Mouse (Mus musculus) lung, postnatal 0 days (tissue): ENCODE measurements around the gene Adcy7. TPM values are rescaled to one million over a fixed set of nuclear protein-coding genes. Genes with fewer than 3 reads are reported as not detected.

Experiments
- ATAC-seq: fragments of 200-750 bp; cut with Nextera tagmentation; 2 replicates; pipeline ENCODE4 v1.8.0; 2017; ENCODE audit warnings: moderate library complexity
- DNase-seq: peaks from one replicate; pipeline ENCODE4 v3.0.0-alpha.2; 2016; ENCODE audit warnings: low spot score
- H3K27ac ChIP-seq: fragments of 300-500 bp; sonication (generic); 2 replicates; pipeline ENCODE4 v1.5.1; 2014; ENCODE audit warnings: antibody characterized with exemption, mild to moderate bottlenecking, low read length, mixed read lengths
- H3K27me3 ChIP-seq: fragments of 300-500 bp; sonication (generic); replicated peaks from 2 replicates; pipeline ENCODE4 v1.6.1; 2014; ENCODE audit warnings: low read length, mixed read lengths; ENCODE audit not compliant: insufficient read depth
- H3K36me3 ChIP-seq: fragments of 300-500 bp; sonication (generic); 2 replicates; pipeline ENCODE4 v1.6.1; 2014; ENCODE audit warnings: low read length, mixed read lengths; ENCODE audit not compliant: insufficient read depth
- H3K4me1 ChIP-seq: fragments of 300-500 bp; sonication (generic); 2 replicates; pipeline ENCODE4 v1.6.1; 2014; ENCODE audit warnings: antibody characterized with exemption, low read depth, low read length, mixed read lengths; ENCODE audit not compliant: insufficient read depth
- H3K4me2 ChIP-seq: fragments of 300-500 bp; sonication (generic); replicated peaks from 2 replicates; pipeline ENCODE4 v1.6.1; 2014; ENCODE audit warnings: low read depth, mild to moderate bottlenecking, low read length, moderate library complexity, mixed read lengths
- H3K4me3 ChIP-seq: fragments of 300-500 bp; sonication (generic); 2 replicates; pipeline ENCODE4 v1.5.1; 2014; ENCODE audit warnings: low read depth, low read length
- H3K9ac ChIP-seq: fragments of 300-500 bp; sonication (generic); replicated peaks from 2 replicates; pipeline ENCODE4 v1.6.1; 2014; ENCODE audit warnings: low read depth, mild to moderate bottlenecking
- H3K9me3 ChIP-seq: fragments of 300-500 bp; sonication (generic); 2 replicates; pipeline ENCODE4 v1.6.1; 2016; ENCODE audit warnings: low read length, mixed read lengths
- CTCF ChIP-seq: IDR thresholded peaks from 2 replicates; pipeline ENCODE4 v1.5.1; 2016; ENCODE audit warnings: antibody characterized with exemption, mild to moderate bottlenecking
- EP300 ChIP-seq: IDR thresholded peaks from 2 replicates; pipeline ENCODE4 v1.6.1; 2016; ENCODE audit warnings: antibody characterized with exemption, mild to moderate bottlenecking, control low read depth
- WGBS: fragments of 180-500 bp; shearing (Covaris S2); extraction: QIAGEN DNeasy Blood & Tissue Kit; methylation state at CpG from one replicate; pipeline ENCODE4 v1.1.7; 2014; 5-methylcytosine and 5-hydroxymethylcytosine counted together
- polyA plus RNA-seq: library from polyadenylated mRNA; unstranded; fragments of >200 nt; fragmentation: Nextera tagmentation; extraction: Ambion mirVana; gene quantifications from 2 replicates; pipeline ENCODE4 v1.2.1, GENCODE M21; 2015

Gene Adcy7
- polyA plus RNA-seq, 1 experiment from 2014 or later = 16.5 TPM

DNA sequence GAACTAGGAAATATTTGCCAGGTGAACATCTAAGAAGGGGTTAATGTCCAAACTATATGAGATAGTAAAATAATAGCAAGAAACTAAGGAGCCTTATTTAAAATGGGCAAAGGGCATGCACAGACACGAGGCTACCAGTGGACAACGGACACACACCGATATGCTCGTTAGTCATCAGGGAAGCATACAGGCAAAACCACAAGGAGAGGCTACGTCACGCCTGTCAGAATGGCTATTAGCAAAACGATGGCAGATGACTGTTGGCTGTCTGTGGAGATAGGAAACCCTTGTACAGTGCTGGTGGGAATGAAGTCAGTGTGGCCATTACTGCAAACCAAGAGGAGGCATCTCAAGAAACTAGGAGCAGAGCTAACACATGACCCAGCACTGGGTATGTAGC is 8.7 kb downstream of the Adcy7 start:
- no peak overlapping the region for H3K27ac ChIP-seq
- H3K36me3 ChIP-seq = no peaks in the 10 kb centered on the region
- no peak overlapping the region for H3K9ac ChIP-seq
- peaks cover 9% of the 10 kb centered on the region; the same call in 1 of the 2 replicates for H3K4me1 ChIP-seq
- TF ChIP-seq EP300 = no peak
- no peak for TF ChIP-seq CTCF
- DNase-seq = no peak
- no peaks in the 10 kb centered on the region for H3K9me3 ChIP-seq
- H3K4me3 ChIP-seq = no peak overlapping the region
- no peak overlapping the region for H3K4me2 ChIP-seq
- H3K27me3 ChIP-seq = no peaks in the 10 kb centered on the region
- 81% methylated on average over 7 of the region's 7 CpGs for WGBS
- ATAC-seq = no peak

GRCm38 (mm10) chr8:88282684-88283083 is 10.5 kb downstream of the Adcy7 start:
- no peaks in the 10 kb centered on the region for H3K36me3 ChIP-seq
- 29% methylated on average over 7 of the region's 8 CpGs for WGBS
- H3K9ac ChIP-seq = no peak overlapping the region
- H3K4me2 ChIP-seq = no peak overlapping the region
- peaks cover 9% of the 10 kb centered on the region; the same call in 1 of the 2 replicates for H3K4me1 ChIP-seq
- no peak overlapping the region for H3K27ac ChIP-seq
- DNase-seq (peak; percentile 84), ATAC-seq (peak; percentile 52)
- no peaks in the 10 kb centered on the region for H3K9me3 ChIP-seq
- H3K27me3 ChIP-seq = no peaks in the 10 kb centered on the region
- no peak overlapping the region for H3K4me3 ChIP-seq
- TF ChIP-seq EP300 (peak; percentile 43; the same call in 1 of the 2 replicates), CTCF (no peak)

DNA sequence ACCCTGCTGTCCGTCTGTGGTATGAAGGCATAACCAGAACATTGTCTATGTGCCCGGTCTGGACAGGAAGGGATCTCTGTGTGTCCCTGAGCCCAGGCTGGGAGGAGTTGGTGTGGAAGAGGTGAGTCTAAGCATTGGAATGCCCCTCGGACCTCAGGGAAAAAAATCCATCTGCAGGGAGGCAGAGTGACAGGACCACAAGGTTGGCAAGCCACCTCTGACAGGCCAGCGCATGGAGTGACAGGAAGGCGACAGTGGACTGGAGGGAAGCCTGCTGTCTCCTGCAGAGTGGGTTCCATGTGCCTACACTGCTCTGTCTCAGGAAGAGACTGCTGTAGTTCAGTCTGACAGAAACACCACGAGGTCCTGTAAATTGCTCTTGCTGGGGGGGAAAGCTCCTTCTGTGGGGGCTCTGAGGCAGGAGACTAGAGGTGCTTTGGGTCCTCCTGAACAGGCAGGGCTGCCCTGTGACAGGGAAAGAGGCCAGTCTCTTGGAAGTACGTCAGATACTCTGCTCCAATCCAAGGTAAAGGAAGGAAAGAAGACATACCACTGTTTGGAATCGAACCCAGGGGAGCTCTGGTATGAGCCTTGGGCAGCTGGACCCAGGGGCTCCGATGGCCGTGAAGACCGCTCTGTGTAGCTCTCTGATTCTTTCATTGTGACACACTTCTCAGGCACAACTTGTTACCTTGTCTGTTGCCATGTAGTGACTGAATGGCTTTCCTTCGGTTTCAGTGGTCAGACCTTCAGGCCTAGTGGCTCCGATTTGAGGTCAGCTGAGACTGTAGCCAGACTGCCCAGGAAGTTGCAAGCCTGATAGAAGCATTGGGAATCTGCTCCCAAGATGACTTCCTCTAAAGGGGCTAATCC is 11.3 kb downstream of the Adcy7 start:
- no peaks in the 10 kb centered on the region for H3K36me3 ChIP-seq
- ATAC-seq (no peak), DNase-seq (no peak)
- H3K4me3 ChIP-seq = no peak overlapping the region
- TF ChIP-seq CTCF (no peak), EP300 (no peak)
- H3K9me3 ChIP-seq = no peaks in the 10 kb centered on the region
- H3K4me2 ChIP-seq = no peak overlapping the region
- H3K9ac ChIP-seq = no peak overlapping the region
- no peaks in the 10 kb centered on the region for H3K27me3 ChIP-seq
- H3K27ac ChIP-seq = no peak overlapping the region
- WGBS = 78% methylated on average over 13 of the region's 13 CpGs
- peaks cover 9% of the 10 kb centered on the region; the same call in 1 of the 2 replicates for H3K4me1 ChIP-seq

DNA sequence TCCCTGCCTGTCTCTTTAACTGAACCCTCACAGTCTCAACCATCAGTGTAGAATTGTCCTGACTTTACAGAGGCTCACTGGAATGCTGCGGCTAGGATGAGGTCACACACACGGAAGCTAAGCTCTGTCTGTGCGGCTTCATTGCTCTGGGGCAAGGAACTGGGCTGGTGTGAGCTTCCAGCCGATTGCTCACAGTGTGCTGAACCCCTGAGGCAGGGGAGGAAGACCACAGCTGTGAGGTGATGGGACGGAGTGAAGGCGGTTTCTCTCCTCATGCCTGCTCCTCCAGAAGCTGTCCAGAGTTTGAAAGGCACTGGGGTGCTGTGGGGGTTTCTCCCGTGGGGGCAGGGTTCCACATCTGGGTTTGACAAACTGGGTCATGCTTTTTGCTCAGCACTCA is 12.5 kb downstream of the Adcy7 start:
- Histone ChIP-seq H3K36me3 (no peaks in the 10 kb centered on the region), H3K4me3 (no peak overlapping the region), H3K4me1 (peaks cover 5% of the 10 kb centered on the region; the same call in 1 of the 2 replicates), H3K27ac (no peak overlapping the region), H3K9ac (no peak overlapping the region), H3K27me3 (no peaks in the 10 kb centered on the region), H3K9me3 (no peaks in the 10 kb centered on the region), H3K4me2 (no peak overlapping the region)
- DNase-seq (peak; percentile 25), ATAC-seq (peak; percentile 51)
- WGBS = 50% methylated on average over 7 of the region's 7 CpGs
- TF ChIP-seq CTCF = no peak

- H3K4me3 ChIP-seq = no peak overlapping the region
- ATAC-seq = no peak
- peaks cover 5% of the 10 kb centered on the region; the same call in 1 of the 2 replicates for H3K4me1 ChIP-seq
- H3K27ac ChIP-seq = no peak overlapping the region
- H3K4me2 ChIP-seq = no peak overlapping the region
- no peaks in the 10 kb centered on the region for H3K36me3 ChIP-seq
- no peaks in the 10 kb centered on the region for H3K27me3 ChIP-seq
- no peak for DNase-seq
- H3K9me3 ChIP-seq = no peaks in the 10 kb centered on the region
- no peak for TF ChIP-seq EP300
- peak; percentile 45 for TF ChIP-seq CTCF
- no peak overlapping the region for H3K9ac ChIP-seq
- WGBS = 88% methylated on average over 8 of the region's 8 CpGs
Observed at GRCm38 (mm10) chr8:88285469-88286356, 13.5 kb downstream of the Adcy7 start.

- DNase-seq (no peak), ATAC-seq (no peak)
- no peak for TF ChIP-seq EP300
- Histone ChIP-seq H3K4me1 (peaks cover 5% of the 10 kb centered on the region; the same call in 1 of the 2 replicates), H3K4me3 (no peak overlapping the region), H3K36me3 (no peaks in the 10 kb centered on the region), H3K4me2 (no peak overlapping the region), H3K9ac (no peak overlapping the region), H3K27me3 (no peaks in the 10 kb centered on the region), H3K27ac (no peak overlapping the region), H3K9me3 (no peaks in the 10 kb centered on the region)
- 58% methylated on average over 14 of the region's 14 CpGs for WGBS
Observed at GRCm38 (mm10) chr8:88286421-88286960, 14.3 kb downstream of the Adcy7 start.
